Mouse (Mus musculus) heart, embryonic 14.5 days (tissue): ENCODE data around the gene Prph2. TPM values are rescaled to one million over a fixed set of nuclear protein-coding genes. Genes with fewer than 3 reads are reported as not detected.

ENCODE experiments used
- ATAC-seq: fragments of 200-750 bp; cut with Nextera tagmentation; 2 replicates; pipeline ENCODE4 v1.8.0; 2017; ENCODE audit warnings: low read depth, moderate TSS enrichment; ENCODE audit not compliant: insufficient number of reproducible peaks, insufficient read depth, low FRiP score
- H3K27ac ChIP-seq, 2 experiments: fragments of 200-500 bp in 1 of 2; fragments of 300-500 bp in 1 of 2; sonication (generic) in 1 of 2; replicated peaks in 1 of 2; 2 replicates each; pipeline ENCODE4 v1.5.1; 2012 to 2014; ENCODE audit warnings: low read depth in 2 of 2, low read length in 2 of 2, control low read depth in 1 of 2, mild to moderate bottlenecking in 1 of 2, mixed read lengths in 1 of 2; ENCODE audit not compliant: control insufficient read depth in 1 of 2, insufficient read depth in 1 of 2
- H3K27me3 ChIP-seq: fragments of 300-500 bp; sonication (generic); 2 replicates; pipeline ENCODE4 v1.6.1; 2014; ENCODE audit warnings: mild to moderate bottlenecking, low read length, control low read depth; ENCODE audit not compliant: control insufficient read depth, insufficient read depth
- H3K36me3 ChIP-seq: fragments of 300-500 bp; sonication (generic); 2 replicates; pipeline ENCODE4 v1.6.1; 2014; ENCODE audit warnings: mild to moderate bottlenecking, control low read depth, low read length, mixed read lengths; ENCODE audit not compliant: control insufficient read depth, insufficient read depth
- H3K4me1 ChIP-seq, 2 experiments: fragments of 200-500 bp in 1 of 2; fragments of 300-500 bp in 1 of 2; sonication (generic) in 1 of 2; 2 replicates each; pipeline ENCODE4 v1.6.1; 2012 to 2014; ENCODE audit warnings: low read length in 2 of 2, control low read depth in 1 of 2, mixed read lengths in 1 of 2; ENCODE audit not compliant: control insufficient read depth in 2 of 2, insufficient read depth in 2 of 2
- H3K4me2 ChIP-seq: fragments of 300-500 bp; sonication (generic); 2 replicates; pipeline ENCODE4 v1.6.1; 2014; ENCODE audit warnings: mild to moderate bottlenecking, low read length
- H3K4me3 ChIP-seq, 2 experiments: fragments of 200-500 bp in 1 of 2; fragments of 300-500 bp in 1 of 2; sonication (generic) in 1 of 2; 2 replicates each; pipeline ENCODE4 v1.5.1; 2012 to 2014; ENCODE audit warnings: low read length in 2 of 2, mild to moderate bottlenecking in 2 of 2, control low read depth in 1 of 2, low read depth in 1 of 2, moderate library complexity in 1 of 2; ENCODE audit not compliant: control insufficient read depth in 1 of 2, insufficient read depth in 1 of 2
- H3K9ac ChIP-seq: fragments of 300-500 bp; sonication (generic); 2 replicates; pipeline ENCODE4 v1.6.1; 2014; ENCODE audit warnings: mild to moderate bottlenecking, low read length
- H3K9me3 ChIP-seq: fragments of 300-500 bp; sonication (generic); 2 replicates; pipeline ENCODE4 v1.6.1; 2016; ENCODE audit warnings: low read length, control low read depth; ENCODE audit not compliant: control insufficient read depth
- WGBS: fragments of 180-500 bp; shearing (Covaris S2); extraction: QIAGEN DNeasy Blood & Tissue Kit; methylation state at CpG from one replicate; pipeline ENCODE4 v1.1.7; 2014; 5-methylcytosine and 5-hydroxymethylcytosine counted together
- polyA plus RNA-seq: library from polyadenylated mRNA; unstranded; fragments of >200 nt; fragmentation: Nextera tagmentation; extraction: Ambion mirVana; gene quantifications from 2 replicates; pipeline ENCODE4 v1.2.1, GENCODE M21; 2014

Gene Prph2
- polyA plus RNA-seq, 1 experiment from 2014 or later = not detected

DNA sequence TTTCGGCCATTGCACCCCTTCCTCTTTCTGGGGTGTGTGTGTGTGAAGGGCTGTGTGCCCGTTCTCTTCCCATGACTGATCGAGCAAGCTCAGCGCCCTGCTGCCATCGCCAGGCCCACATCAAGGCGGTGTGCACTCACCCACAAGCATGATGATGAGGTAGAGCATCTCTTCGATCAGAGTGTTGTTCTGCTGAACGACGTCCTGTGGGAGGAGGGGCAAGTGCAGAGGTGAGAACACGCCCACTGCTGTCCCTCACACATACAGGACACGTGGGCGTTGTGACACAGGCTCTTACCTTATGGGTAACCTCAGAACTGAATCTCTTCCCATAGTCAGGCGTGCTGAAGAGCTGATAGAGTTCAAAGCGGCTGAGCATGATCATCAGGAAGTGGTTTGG lies 56.6 kb downstream of the Prph2 start:
- H3K36me3 ChIP-seq = peaks cover 100% of the 10 kb centered on the region
- no peak overlapping the region for H3K4me2 ChIP-seq
- no peaks in the 10 kb centered on the region for H3K27me3 ChIP-seq
- ATAC-seq = no peak
- 87% methylated on average over 14 of the region's 14 CpGs for WGBS
- H3K9me3 ChIP-seq = no peaks in the 10 kb centered on the region
- no peak overlapping the region for H3K9ac ChIP-seq
- no peak overlapping the region for H3K4me3 ChIP-seq
- no peaks in the 10 kb centered on the region for H3K4me1 ChIP-seq
- H3K27ac ChIP-seq = no peak overlapping the region

DNA sequence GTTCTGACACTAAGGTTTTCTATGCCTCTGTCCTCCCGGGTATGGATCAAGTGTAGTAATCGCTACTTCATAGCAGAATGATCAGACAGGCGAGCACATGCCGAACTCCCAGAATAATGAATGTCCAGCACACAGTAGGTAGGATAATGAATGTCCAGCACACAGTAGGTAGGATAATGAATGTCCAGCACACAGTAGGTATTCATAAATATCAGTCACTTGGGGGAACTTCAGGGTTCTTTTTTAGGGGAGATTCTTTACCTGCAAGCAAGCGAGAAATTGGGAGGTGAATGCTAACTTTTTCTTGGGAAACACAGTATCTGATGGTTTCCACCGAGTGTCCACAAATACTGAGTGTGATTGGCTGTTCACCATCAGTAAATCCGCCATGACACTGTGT lies 62.3 kb downstream of the Prph2 start:
- Histone ChIP-seq H3K27ac (no peak overlapping the region), H3K4me3 (no peak overlapping the region), H3K36me3 (peaks cover 99% of the 10 kb centered on the region), H3K9me3 (no peaks in the 10 kb centered on the region), H3K4me1 (no peaks in the 10 kb centered on the region), H3K9ac (no peak overlapping the region), H3K4me2 (no peak overlapping the region), H3K27me3 (no peaks in the 10 kb centered on the region)
- 95% methylated on average over 7 of the region's 7 CpGs for WGBS
- ATAC-seq = no peak

Other genes with a start within 250 kb of the Prph2 start
- 33.9 and 36.9 TPM in 2 replicates for gene Rrp36, start 236.1 kb upstream of the Prph2 start, polyA plus RNA-seq
- gene Mea1, start 231.7 kb upstream of the Prph2 start, polyA plus RNA-seq = 125 and 129 TPM in 2 replicates
- gene Klhdc3, start 229.5 kb upstream of the Prph2 start, polyA plus RNA-seq = 145 and 157 TPM in 2 replicates
- 42.7 and 46.3 TPM in 2 replicates for gene Ppp2r5d, start 205.3 kb upstream of the Prph2 start, polyA plus RNA-seq
- gene Pex6, start 199.0 kb upstream of the Prph2 start, polyA plus RNA-seq = 10.4 and 10.5 TPM in 2 replicates
- 1.6 TPM in 2 replicates for gene Gnmt, start 181.3 kb upstream of the Prph2 start, polyA plus RNA-seq
- gene Cnpy3, start 158.2 kb upstream of the Prph2 start, polyA plus RNA-seq = 41.6 and 43.7 TPM in 2 replicates
- gene Ptcra, start 146.7 kb upstream of the Prph2 start, polyA plus RNA-seq = 0.15 TPM in 1 of 2 replicates, not detected in the other
- 59.3 and 67.8 TPM in 2 replicates for gene 2310039H08Rik, start 137.8 kb upstream of the Prph2 start, polyA plus RNA-seq
- gene Rpl7l1, start 127.8 kb upstream of the Prph2 start, polyA plus RNA-seq = 84.6 and 86.7 TPM in 2 replicates
- gene Bicral, start 52.0 kb upstream of the Prph2 start, polyA plus RNA-seq = 6.4 and 7.4 TPM in 2 replicates
- 53.1 and 54.7 TPM in 2 replicates for gene Tbcc, start 19.8 kb upstream of the Prph2 start, polyA plus RNA-seq
- 21.6 and 26.2 TPM in 2 replicates for gene Ubr2, start 100.1 kb downstream of the Prph2 start, polyA plus RNA-seq